Mouse (Mus musculus): ENCODE data around the gene Rdh7.
"Not testable (repeated sequence)": the region's sequence is repeated elsewhere in the genome, so short reads cannot be mapped to it uniquely, and the experiment has no call there.

Gene Rdh7

DNA sequence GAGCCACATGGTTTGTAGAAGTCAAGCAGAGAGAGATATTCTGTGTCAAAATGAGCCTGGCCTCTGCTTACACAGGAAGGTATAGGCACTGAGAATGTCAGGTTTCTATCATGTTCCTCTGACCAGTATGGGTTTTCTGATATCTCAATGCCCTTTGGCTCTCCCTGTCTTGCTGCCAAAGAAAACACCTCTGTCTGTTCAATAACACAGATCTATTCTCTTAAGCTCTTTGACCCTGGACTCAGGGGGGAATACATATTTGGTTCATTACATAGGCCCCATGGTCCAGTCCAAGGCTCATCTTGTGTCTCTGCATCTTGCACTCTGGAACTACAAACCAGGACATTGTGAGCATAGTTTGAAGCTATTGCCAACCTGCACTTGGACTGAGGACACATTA, at the start of gene Rdh7:
Rdh7 (minus strand) TSS at position 213 of the 400 bp plus-strand sequence.
- no peak for DNase-seq

DNA sequence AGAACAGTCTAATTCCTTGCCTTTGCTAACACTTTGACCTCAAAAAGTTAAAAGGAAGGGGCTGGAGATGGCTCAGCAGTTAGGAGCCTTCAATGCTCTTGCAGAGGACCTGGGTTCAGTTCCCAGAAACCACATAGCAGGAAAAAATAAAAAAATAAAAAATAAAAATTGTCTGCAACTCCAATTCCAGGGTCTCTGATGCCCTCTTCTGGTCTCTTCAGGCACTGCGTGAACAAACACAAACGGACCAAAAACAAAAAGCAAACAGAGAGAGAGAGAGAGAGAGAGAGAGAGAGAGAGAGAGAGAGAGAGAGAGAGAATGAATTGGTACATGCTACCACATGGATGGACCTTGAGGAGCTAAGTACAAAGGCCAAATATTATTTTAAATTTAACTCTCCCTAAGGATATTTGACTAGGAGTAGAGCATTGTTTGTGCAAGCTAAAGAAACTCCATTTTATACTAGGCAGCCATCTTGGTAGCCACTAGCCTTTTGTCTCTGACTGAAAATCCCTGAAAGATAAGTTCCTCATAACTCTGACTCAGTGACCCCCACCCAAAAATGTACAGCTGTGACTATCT, 48.9 kb upstream of the Rdh7 start:
- DNase-seq, result peak; percentile 62

DNA sequence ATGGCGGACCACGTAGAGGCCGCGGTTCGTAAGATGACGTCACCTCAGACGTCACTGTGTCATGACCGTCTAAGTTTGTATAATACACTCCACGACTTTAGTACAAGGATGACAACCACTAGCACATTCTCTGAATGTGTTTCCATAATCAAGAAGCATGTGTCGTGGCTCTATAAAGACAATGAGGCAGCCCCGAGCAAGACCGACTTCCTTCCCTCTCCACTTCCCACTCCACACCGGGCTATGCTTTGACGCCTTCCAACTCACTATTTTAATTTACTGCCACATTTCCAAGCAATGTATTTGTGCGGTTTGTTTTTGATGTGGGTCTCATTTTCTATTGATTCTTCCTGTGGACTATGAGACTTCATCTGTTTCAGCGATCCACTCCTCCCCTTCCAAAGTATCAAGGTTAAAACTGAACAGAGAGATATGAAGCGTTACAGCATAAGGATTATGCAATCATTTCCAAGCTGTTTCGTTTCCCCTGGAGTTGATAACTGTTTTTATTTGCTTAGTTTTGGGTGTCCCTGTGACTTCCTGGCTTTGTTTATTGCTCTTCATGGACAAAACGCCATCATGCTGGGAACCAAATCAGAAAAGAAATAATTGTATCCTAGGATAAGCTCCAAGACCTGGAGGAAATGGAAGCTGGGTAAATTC, 48.3 kb upstream of the Rdh7 start:
- no peak for DNase-seq

DNA sequence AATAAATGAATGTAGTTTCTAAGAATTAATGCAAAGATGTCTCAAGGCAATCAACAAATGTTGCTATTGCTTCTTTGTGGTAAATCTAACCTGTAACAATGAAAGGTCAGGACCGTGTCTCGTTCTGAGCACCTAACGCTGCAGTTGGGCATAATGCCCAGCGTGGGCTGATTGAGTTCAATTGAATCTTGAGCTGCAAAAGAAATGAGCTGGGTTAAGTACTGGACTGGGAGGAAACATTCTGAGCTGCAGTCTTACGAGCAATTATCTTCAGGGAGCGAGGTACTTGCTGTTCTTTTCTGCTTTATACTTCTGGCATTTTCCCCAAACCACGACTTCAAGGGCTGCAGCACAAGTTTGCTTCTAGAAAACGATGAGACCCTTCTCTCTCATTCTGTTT, 47.7 kb upstream of the Rdh7 start:
- DNase-seq, result no peak

DNA sequence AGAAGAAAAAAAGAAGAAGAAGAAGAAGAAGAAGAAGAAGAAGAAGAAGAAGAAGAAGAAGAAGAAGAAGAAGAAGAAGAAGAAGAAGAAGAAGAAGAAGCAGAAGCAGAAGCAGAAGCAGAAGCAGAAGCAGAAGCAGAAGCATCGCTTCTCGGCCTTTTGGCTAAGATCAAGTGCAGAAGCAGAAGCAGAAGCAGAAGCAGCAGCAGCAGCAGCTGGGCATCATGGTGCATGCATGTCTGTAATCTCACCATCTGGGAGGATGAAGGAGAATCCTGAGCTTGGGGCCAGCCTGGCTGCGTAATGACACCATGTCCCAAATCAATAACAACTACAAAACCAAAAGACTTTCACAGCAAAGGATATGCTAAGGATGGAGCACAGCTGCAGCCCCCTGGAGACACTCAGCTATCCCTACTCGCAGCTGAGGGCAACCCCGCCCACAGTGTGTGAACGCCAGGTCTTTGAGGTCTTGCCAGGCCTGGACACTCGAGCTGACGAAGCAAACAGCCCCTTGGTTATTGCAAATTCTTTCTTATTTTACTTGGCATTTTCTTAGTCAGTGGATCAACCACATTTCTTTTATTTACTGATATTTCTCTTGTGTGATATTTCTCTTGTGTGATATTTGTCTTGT, 43.8 kb upstream of the Rdh7 start:
- DNase-seq, result no peak

DNA sequence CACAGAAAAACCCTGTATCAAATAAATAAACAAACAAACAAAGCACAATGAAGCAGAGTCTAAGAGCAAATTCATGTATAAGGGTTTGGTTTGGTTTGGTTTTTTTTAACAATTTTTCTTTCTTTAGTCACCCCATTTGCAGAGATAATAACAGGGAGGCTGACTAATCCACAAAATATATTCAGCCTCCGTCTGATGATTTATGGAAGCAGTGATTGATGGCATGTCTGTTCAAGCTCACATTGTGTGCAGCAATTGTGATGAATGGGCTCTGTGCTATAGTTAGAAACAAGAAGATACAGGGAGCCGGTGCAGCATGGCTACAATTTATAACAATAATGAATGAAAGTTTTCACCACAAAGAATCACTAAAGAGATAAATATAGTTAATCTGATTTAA, 39.1 kb upstream of the Rdh7 start:
- no peak for DNase-seq

DNA sequence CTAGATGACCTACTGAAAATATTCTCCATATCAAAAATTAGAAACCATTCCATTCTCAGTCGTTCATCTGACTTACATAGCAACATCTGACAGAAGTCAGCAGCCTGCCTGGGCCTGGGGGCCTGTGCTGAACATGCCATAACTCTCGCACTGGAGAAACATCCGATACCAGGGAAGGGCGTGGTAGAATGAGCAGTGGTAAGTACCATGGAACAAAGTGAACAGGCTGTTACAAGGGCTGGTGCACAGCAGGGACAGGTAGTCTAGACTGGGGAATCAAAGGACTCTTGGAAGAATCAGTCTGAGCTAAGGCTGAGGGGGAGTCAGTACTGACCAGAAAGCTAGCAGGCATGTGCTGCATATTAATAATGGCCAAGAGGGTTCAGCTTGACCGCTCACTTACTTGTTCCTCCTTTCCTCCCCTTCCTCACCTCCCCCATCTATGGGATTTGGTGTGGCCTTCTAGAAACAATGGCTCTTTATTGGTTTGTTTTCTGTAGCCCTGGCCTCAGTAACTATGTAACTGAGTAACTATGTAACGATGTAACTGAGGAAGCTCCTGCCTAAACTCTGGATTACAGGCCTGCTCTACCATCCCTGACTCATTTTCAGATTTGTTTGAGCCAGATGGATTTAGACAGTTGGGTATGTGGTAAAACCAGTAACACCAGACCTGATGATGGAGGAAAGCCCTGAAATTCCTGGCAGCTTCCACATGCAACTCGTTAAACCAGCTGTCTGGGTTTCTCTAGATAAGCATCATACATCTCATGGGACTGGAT, 36.2 kb upstream of the Rdh7 start:
- no peak for DNase-seq

DNA sequence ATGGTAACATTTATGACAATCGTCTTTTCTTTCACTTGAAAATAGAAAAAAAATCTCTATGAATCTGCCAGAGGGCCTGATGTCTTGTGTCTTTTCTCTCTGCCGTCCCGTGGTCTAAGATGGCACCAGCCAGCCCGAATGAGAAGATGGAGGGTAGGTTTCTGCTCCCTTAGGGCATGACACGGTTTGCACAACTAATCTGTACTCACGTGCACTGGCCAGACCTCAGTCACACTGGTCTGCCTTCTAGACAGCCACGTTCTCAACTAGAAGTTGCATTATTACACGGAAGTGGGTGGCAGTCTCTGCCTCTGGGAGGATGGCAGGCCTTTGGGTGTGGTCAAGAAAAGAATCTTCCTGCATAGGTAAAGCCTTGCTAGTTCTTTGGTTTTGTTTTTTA, 34.4 kb upstream of the Rdh7 start:
- DNase-seq, result no peak

DNA sequence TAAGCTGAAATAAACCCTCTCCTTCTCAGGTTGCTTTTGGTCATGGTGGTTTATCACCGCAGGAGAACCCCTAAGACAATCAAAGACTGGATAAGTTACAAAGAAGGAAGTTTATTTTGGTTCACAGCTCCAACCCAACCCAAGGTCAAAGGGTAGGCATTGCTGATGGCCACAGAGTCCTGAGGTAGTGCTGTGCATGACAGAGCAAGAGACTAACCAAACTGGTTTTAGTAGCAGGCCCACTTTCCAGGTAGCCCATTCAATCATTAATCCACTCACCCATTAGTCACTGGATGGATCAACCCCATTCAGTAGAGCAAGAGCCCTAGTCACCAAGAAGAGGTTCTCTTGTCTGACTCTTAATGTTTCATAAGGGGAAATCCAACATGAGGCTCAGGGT, 33.6 kb upstream of the Rdh7 start:
- DNase-seq, result no peak

DNA sequence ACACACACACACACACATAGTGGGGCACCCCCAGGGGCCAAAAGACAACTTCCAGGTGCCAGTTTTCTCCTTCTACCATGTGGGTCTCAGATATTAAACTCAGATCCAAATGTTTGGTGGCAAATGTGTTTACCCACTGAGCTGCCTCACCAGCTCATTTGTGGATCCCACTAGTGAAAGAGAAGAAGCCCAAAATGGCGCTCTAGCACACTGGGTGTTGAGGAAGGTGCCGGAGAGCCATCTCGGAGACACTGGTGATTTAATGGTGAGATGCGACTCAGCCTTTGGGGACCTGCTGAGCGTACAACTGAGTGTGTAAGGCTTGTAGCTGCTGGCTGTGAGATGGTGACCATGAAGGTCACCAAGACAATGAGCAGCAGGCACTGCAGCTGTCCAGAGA, 29.0 kb upstream of the Rdh7 start:
- DNase-seq, result no peak

DNA sequence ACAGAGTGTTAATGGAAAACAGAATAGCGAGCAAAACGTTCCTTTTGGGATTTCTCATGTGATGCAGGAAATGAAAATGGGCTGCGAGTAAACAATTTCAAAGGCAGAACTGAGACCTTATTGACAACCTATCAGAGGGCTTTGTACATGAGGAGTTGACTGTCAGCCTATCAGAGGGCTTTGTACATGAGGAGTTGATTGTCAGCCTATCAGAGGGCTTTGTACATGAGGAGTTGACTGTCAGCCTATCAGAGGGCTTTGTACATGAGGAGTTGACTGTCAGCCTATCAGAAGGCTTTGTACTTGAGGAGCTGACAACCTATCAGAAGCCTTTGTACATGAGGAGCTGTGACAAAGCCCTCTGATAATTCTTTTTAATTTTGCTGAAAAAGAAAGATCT, 28.6 kb upstream of the Rdh7 start:
- not testable (repeated sequence) for DNase-seq

DNA sequence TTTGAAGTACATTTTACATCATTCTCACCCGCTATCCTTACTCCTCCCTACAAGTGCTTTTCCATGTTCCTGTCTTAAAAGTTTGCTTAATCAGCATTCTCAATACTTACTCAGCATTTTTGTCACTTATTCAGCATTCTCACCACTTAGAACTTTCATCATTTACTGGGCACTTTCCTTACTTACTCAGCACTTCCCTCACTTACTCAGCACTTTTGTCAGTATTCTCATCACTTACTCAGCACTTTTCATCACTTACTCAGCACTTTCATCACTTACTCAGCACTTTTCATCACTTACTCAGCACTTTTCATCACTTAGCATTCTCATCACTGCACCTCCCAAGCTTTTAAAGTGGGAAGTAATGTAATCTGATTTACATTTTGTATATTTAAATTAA, 27.0 kb upstream of the Rdh7 start:
- no peak for DNase-seq

DNA sequence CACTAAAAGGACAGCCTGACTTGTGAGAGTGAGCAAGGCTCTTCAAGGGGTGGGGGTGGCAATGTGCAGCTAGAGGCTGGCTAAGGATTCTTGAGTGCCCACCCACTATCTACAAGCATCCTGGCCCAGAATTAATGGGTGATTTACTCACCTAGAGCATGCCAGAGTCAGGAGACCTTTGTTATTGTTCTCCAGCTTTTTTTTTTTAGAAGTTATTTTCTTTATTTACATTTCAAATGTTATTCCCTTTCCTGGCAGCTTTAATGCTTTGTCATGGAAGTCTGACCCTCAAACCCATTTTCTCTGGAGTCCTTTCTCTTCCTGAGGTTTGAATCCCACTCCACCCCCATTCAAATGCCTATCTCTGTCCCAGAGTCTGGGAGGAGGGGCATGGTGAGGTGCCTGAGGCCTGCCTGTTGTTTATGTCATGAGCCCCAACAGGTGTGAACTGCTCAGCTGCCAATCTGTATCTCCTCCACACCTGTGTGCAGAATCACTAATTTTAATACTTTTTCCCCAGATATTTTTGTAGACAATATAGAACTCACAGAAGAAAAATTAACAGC, 18.9 kb upstream of the Rdh7 start:
- no peak for DNase-seq

DNA sequence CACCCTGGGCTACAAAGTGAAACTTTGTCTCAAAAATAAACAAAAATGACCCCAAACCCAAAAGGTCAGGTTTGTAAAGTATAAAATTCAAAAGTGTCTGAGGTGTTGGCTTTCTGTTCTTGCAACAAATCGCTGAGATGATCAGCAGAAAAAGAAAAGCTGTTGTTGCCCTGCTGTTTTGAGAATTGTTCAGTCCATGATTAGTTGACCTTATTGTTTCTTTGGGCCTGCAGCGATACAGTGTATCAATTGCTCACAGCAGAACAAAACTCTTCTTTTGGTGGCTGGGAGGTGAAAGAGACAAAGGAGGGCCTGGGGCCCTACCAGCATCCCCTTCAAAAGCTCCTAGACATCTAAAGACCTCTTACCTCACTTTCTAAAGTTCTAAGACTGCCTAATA, 17.5 kb upstream of the Rdh7 start:
- no peak for DNase-seq

DNA sequence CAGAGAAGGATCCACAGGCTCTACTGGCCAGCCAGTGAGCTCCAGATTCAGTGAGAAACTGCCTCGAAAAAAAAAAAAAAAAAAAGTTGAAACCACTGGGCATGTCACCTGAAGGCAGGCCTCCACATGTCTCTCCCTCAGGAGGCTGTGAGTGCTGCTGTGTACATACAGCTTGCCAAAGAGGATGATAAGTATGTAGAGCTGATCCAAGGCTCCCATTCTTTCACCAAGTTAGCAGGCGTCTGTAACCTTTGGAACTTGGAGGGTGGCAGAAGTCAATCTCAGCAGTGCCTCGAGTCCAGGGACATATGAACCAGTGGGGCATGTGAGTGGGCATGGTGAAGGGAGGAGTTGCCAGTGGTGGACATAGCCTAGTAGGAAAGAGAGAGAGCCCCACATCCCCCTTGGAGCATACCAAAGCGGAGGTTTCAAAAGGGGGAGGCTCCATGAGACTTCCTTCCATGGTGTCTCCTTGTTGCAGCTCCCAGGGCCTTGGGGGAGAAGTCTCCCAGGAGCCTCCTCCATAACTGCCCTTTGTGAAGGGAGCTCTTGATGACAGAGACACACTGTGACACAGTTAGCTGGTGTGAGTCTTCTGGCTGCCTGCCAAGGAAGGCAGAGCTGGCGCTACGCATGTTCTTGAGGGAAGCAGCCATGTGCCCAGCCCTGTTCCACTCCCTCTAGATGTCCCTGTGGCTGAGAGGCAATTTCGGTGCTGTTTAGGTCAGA, 16.3 kb upstream of the Rdh7 start:
- DNase-seq, result no peak

DNA sequence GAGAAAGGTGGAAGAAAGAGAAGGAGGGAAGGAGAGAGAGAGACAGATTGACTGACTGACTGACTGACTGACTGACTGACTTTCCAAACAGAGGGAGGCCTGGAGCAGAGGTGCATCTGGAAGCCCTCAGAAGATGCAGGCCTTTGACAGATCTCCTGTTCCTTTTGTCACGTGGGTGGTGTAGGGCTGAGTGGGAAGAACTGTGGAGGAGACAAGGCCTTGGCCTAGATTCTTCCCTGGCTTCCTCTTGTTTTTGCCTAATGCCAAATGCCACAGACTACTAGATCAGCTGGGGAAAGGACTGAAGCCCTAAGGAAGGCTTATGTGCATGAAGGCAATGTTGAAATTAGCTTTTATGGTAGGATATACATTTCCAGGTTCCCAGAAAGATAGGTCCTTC, 14.5 kb upstream of the Rdh7 start:
- DNase-seq, result no peak

DNA sequence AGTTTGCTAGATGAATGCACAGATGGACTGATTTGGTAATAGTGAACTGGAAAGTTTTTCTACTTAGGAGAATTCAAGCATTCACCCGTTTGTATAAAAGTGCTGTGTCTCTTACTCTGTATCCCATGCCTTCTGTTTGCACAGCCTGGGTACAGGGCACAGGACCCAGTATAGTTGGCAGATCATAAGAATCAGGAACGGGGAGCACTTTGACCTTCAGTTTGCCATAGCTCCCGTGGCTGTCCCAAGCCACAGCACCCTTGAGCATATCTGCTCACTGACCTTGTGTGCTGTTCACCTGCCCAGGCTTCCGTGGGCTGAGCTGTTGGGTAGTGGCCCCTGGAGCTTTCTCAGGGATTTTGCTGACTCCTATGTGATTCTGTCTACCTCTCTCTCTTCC, 13.1 kb upstream of the Rdh7 start:
- no peak for DNase-seq

DNA sequence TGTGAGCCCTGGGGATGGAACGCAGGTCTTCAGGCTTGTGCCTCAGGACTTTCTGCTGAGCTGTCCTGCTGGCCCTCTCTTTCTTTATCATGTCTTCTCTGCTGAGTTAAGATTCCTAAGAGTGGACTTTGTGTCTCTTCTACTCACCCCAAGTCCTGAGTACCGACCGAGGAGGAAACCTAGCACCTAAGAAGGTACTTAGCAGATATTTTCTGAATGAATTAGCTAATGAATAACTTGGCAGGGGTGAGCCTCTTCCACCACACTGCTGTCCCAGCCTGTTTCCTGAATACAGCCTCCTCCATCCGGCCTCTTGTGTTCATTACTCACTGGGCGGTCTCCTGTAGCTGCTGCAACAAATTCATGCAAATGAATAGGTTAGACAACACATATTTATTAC, 11.2 kb upstream of the Rdh7 start:
- no peak for DNase-seq

DNA sequence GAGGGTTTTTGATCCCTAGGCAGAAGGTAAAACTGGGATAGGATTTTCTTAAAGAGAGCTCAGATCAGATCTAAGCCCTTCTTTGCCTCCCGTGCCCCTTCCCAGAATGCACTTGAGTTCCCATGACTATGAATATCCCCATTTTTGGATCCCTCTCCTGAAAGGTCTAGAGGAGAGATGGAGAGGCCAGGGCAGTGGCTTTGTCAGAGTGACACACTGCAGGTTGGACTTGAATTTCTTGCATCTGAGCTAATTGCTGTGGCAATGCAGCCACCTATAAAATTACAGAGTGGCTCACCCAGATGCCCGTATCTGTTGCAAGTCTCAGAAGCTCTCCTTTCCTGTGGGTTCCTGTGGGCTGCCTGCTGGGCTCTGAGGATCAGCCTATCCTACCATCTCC, 9.6 kb upstream of the Rdh7 start, which contains the start of gene Sdr9c7:
Sdr9c7 (plus strand) TSS at position 301 of the 400 bp plus-strand sequence.
- no peak for DNase-seq

DNA sequence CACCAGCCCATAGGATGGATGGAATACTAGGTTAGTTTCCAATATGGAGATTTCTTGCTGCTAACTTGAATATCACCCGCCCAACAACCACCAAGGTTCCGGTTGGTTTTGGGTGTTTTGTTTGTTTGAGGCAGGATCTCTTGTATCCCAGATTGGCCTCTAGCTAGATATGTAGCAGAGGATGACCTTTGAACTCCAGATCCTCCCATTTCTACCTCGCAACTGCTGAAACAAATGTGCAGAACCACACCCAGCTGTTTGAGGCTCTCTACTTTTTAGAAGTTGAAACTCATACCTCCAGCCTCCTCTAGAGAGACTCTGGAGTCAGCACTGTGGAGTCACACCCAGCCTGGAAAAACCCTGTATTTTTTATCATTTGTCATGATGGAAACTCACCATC, 8.9 kb upstream of the Rdh7 start:
- DNase-seq, result no peak

DNA sequence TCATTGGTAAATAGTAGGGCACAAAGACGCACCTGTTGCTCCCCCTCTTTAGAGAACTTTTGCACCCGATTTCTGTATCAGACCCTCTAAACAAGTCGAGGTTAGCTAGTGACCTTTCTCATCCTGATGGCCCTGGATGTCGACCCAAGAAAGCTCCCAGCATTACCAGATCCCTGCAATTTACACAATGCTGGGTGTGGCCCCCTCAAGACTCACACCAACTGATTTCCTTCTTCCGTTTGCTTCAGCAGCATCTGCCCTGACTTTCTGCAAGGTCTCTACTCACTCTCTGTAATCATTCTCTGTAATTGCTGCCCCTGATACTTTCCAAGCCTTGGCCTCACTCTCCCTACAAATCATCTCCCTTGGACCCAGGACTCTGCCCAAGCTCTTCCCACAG, 8.1 kb upstream of the Rdh7 start:
- DNase-seq, result no peak

DNA sequence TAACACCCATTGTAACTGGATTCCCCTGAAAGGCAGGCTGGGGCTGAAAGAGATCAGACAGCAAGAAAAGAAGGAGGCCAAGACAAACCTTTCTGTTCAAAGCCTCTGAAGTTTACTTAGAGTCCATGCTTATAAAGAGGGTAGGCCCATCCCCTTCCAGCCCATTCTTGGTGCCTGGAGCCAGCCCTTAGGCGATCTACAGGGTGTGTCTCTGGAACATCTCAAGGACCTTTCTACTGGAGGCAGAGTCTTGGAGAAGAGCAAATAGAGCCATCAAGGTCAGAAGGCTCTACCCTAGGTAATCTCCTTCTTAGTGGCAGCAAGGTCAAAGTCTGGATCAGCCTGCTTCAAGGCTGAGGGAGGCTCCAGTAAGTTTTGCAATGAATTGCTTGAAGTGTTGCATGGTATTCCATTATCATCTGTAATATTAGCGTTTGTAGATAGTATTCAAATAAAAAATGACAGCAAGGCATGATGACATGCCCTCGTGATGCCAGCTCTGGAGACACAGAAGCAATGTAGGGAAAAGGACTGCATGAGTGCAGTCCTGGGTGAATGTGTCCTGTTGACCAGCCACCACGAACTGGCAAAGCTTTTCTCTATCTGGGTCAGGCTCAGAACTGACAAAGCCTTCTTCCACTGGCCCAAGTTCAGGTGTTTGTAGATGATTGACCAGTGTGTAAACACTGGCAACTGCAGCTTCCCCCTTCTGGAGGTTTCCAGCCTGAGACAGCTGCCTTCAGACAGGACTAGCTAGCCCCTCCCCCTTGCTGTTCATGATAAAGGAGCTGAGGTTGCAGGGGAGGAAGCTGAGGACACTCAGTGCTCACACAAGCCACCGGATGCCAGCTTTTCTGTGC, 4.8 kb upstream of the Rdh7 start:
- DNase-seq, result peak; percentile 37
